Mouse (Mus musculus): ENCODE measurements around the gene Src.

- no peak for TF ChIP-seq EP300 (IDR thresholded peaks at IDR 0.05)
- TF ChIP-seq CTCF (IDR thresholded peaks at IDR 0.05), result no peak
Observed at GRCm38 (mm10) chr2:157448356-157448755, 30.1 kb downstream of the Src start.
